ENCODE assay signal across 22 mouse cellular contexts in genomic region chr13:46854456-46854855, GRCm38 (mm10).
"Had no signal": no experiment of that assay in that cellular context is flagged by ENCODE, and none has a peak within 500 bp of the region (broad histone marks: within the 10 kb centered on the region; RNA-seq: fewer than 3 reads in every experiment).

No protein-coding gene starts in this region.

- H3K9ac ChIP-seq: forebrain, embryonic 15.5 days; forebrain, postnatal 0 days; heart, embryonic 13.5 days; heart, embryonic 15.5 days; hindbrain, embryonic 13.5 days; hindbrain, embryonic 15.5 days; kidney, embryonic 15.5 days; limb, embryonic 12.5 days; liver, embryonic 12.5 days; liver, embryonic 14.5 days had no signal

- H3K27me3 ChIP-seq: forebrain, embryonic 15.5 days; heart, embryonic 13.5 days; heart, embryonic 15.5 days; hindbrain, embryonic 13.5 days; hindbrain, embryonic 15.5 days; kidney, embryonic 15.5 days; limb, embryonic 12.5 days; liver, embryonic 12.5 days had no signal

- H3K4me3 ChIP-seq: forebrain, embryonic 15.5 days; heart, adult 2 months; heart, embryonic 13.5 days; heart, embryonic 15.5 days; hindbrain, embryonic 13.5 days; hindbrain, embryonic 15.5 days; kidney, embryonic 15.5 days; layer of hippocampus, adult 2 months; left cerebral cortex, adult 2 months; limb, embryonic 10.5 days; limb, embryonic 12.5 days; liver, embryonic 12.5 days had no signal

- H3K4me2 ChIP-seq: forebrain, embryonic 15.5 days; heart, embryonic 11.5 days; heart, embryonic 13.5 days; heart, embryonic 15.5 days; hindbrain, embryonic 13.5 days; hindbrain, embryonic 15.5 days; kidney, embryonic 15.5 days; limb, embryonic 12.5 days; liver, embryonic 12.5 days had no signal

- DNase-seq: forebrain, postnatal 0 days; gastrocnemius, postnatal 14 days; gastrocnemius, postnatal 36 days; heart, adult 11 months; heart, adult 2 months; heart, postnatal 14 days; heart, postnatal 36 days; liver had no signal

- H3K9me3 ChIP-seq: forebrain, embryonic 15.5 days; heart, embryonic 13.5 days; heart, embryonic 15.5 days; hindbrain, embryonic 13.5 days; hindbrain, embryonic 15.5 days; kidney, embryonic 15.5 days; limb, embryonic 10.5 days; limb, embryonic 12.5 days; liver, embryonic 12.5 days had no signal

- ATAC-seq: forebrain, embryonic 15.5 days; forebrain, postnatal 0 days; hindbrain, postnatal 0 days; liver, embryonic 12.5 days had no signal

- H3K36me3 ChIP-seq: forebrain, embryonic 15.5 days; heart, embryonic 15.5 days; hindbrain, embryonic 13.5 days; hindbrain, embryonic 15.5 days; kidney, embryonic 15.5 days; limb, embryonic 10.5 days; limb, embryonic 12.5 days; liver, embryonic 12.5 days had no signal

- H3K27ac ChIP-seq: forebrain, embryonic 15.5 days; heart, adult 2 months; heart, embryonic 13.5 days; heart, embryonic 15.5 days; hindbrain, embryonic 13.5 days; hindbrain, embryonic 15.5 days; hindbrain, postnatal 0 days; kidney, embryonic 15.5 days; layer of hippocampus, adult 2 months; left cerebral cortex, adult 2 months; limb, embryonic 10.5 days; limb, embryonic 12.5 days; liver, embryonic 12.5 days; liver, embryonic 14.5 days had no signal
